Mouse (Mus musculus) adrenal gland, postnatal 25 days (tissue): ENCODE results near the gene Mip. TPM values are rescaled to one million over a fixed set of nuclear protein-coding genes. Genes with fewer than 3 reads are reported as not detected.
"Not testable (repeated sequence)": the region's sequence is repeated elsewhere in the genome, so short reads cannot be mapped to it uniquely, and the experiment has no call there.

Experiments used
- DNase-seq: peaks from one replicate; pipeline ENCODE4 v3.0.0; 2021; ENCODE audit warnings: mixed read lengths
- long read RNA-seq: library from polyadenylated mRNA; stranded (forward); transcript quantifications from one replicate; pipeline ENCODE4 v2.0.0, GENCODE M21; 2021
- total RNA-seq: library from RNA; stranded (reverse); gene quantifications from 2 replicates; pipeline ENCODE4 v1.2.3, GENCODE M21; 2021

Mip gene
- not detected in 2 replicates for total RNA-seq
- long read RNA-seq, partial matches to known transcripts, result 0 of 1 reads
- long read RNA-seq, other reads (novel, unspliced or antisense), result 1 of 1 reads

DNA sequence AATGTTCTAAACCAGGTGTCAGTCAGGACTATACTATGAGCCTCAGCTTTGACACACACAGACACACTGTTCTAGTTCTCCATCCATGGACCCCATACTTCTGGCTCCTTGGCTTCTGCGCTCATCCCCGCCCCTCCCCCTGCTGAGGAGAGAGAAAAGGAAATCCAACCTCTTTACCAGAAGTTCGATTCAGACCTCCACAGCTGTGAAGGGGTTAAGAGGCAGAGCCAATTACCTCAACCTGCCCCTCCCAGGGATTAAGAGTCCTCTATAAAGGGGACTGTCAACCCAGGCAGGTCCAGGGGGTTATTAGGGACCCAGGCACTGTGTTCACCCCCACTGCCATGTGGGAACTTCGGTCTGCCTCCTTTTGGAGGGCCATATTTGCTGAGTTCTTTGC, at the start of gene Mip:
Mip (plus strand) TSS at position 301 of the 400 bp plus-strand sequence.
- no peak for DNase-seq

DNA sequence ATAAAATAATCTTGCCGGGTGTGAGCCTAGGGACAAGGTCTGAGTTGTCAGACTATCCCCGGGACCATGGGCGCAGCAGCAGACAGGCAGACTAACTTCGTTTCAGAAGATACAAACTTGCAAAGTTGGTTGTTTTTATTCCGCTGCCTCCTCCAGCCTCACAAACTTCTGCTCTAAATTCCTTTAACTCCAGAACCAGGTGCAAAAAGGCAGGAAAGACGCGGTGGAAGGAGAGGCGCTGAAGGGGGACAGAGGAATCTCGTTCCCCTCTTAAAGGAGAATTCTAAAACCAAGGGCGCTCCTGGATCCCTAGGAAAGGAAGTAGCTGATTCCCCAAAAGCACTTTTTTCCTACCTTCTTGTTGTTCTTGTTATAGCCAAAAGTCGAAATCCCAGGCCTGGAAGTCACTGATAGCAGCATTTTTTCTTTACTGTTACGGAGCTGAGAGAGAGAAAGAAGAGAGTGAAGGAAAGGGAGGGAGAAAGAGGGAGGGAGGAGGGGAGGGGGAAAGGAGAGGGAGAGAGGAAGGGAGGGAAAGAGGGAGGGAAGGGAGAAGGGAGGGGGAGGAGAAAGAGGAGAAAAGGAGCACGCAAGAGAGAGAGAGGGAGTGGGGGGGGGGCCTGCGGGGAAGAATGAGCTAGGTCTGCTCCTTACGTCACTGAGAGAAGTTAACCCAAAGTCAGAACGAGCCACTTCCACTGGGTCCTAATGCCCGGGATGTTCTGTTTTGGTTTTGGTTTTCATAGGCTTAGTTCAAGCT, 49.5 kb upstream of the Mip start:
- peak; percentile 50 for DNase-seq

DNA sequence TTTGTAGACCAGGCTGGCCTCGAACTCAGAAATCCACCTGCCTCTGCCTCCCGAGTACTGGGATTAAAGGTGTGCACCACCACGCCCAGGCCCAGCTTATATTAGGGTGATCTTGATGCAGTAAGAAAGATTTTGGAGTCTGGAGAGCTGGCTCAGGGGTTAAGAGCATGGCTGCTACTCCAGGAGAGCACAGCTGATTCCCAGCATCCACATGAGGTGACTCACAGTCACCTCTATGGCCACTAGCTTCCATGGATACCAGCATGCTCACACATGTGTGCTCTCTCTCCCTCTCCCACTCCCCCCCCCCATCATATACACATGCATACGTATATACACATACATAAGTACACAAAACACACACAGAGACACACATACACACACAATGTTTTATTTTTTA, 48.3 kb upstream of the Mip start:
- DNase-seq, result no peak

DNA sequence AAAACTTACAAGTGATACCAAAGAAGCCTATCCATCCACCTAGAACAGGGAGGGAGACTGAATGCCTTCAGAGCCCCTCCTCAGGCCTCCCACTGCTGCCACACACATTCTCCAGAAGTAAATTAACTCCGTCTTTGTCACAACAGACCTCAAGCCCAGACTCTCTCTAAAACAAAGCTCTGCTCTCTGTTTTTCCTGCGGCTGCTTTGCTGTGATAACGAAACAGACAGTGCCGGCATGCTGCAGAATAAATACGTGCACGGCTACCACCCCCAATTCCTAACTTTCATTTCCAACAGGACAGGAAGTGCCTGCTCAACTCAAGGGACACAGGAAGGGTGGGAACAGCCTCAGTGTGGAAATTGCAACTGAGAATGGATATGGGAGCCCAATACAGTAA, 45.6 kb upstream of the Mip start, which contains the start of gene Rbms2:
Rbms2 (minus strand) TSS at position 309 of the 400 bp plus-strand sequence.
- DNase-seq, result no peak

- DNase-seq, result no peak
Observed at GRCm38 (mm10) chr10:128184296-128184695, 41.3 kb upstream of the Mip start.

DNA sequence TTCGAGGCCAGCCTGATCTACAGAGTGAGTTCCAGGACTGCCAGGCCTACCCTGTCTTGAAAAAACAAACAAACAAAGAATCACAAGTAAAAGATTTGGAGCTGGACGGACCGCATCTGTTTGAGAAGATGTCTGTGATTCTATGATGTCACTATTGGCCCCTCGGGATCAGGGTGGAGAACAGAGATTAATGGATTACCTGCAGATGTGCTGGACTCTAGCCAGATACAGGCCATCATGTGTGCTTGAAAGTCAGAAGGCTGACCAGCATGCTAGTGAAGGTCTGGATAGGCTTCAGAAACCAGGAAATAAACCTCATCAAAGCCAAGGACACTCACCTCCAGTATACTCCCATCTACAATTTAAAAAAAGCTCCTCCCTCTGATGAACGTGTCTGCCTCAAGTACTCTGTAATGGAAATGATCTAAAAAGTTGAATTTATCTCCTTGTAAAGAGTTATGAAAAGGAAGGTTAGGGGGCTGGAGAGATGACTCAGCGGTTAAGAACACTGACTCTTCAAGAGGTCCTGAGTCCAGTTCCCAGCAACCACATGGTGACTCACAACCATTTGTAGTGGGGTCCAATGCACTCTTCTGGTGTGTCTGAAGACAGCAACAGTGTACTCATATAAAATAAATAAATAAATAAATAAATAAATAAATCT, 40.2 kb upstream of the Mip start:
- no peak for DNase-seq

DNA sequence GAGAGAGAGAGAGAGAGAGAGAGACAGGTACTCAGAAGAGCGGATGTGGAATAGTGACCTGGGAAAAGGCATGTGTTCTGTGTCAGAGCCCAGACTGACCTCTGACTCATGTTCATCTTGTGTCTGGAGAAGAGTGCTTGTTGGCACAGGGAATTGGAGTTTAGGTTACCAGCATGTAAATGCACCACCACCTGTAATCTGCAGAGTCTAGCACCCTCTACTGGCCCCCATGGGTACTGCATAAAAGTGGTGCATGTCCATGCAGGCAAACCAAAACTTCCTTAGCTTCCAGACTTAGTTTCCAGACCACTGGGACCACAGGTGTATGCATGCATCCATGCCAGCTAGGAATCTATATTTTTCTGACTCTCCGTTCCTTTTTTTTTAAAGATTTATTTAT, 39.7 kb upstream of the Mip start:
- peak; percentile 80 for DNase-seq

DNA sequence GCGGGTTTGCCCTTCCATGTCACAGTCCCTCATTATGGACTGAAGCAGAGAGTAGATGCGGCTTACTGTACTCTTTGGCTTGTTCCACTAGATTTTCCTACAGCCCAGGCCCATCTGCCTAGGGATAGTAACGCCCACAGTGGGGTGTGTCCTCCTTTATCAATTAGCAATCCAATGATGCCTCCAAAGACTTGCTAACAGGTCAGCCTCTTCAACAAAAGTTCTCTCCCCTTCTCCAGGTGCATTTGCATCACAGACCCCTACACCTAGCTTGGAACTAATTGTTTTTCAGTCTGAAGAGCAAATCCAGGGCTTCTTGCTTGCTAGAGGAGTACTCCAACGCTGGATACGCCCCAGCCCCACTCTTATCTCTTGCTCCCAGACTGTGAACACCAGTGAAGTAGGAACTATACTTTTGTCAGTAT, 38.4 kb upstream of the Mip start:
- no peak for DNase-seq

DNA sequence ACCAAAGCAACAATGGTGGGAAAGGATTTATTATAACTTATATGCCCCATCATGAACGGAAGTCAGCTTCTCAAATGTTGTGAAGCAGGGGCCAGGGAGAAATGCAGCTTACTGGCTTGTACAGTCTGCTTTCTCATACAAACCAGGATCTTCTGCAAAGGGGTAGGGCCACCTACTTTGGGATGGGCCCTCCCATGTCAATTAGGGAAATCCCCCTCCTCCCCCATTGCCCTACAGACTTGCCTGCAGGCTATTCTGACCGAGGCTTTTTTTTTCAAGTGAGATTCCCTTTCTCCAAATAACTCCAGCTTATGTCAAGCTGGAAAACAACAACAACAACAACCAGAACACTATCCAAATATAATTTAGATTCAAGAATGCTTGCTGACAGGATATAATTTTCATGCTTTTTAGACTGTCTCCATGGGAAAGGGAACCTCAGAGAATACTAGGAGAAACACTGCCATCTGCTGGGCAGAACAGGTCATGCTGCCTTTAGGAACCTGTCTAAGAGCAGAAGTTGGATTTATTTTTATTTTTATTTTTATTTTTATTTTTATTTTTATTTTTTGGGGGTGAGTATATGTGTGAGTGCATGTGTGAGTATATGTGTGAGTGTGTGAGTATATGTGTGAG, 37.3 kb upstream of the Mip start:
- DNase-seq, result peak; percentile 74

DNA sequence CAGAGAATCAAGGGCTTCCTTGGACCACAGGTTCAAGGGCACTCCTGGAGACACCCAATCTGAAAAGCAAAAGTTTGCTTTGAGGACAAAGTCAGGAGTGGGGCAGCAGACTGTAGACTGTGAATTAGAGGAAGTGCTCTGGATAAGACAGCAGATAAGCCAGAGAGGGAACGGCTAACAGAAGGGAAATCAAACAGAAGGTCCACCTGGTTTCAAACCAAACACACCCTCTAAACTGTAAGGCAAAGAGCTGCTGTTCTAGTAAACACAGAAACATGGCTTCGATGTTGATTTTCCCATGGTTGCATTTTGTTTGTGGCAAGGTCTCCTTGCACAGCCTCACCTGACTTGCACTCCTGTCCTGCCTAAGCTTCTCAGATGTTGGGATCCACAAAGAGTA, 34.2 kb upstream of the Mip start:
- no peak for DNase-seq

DNA sequence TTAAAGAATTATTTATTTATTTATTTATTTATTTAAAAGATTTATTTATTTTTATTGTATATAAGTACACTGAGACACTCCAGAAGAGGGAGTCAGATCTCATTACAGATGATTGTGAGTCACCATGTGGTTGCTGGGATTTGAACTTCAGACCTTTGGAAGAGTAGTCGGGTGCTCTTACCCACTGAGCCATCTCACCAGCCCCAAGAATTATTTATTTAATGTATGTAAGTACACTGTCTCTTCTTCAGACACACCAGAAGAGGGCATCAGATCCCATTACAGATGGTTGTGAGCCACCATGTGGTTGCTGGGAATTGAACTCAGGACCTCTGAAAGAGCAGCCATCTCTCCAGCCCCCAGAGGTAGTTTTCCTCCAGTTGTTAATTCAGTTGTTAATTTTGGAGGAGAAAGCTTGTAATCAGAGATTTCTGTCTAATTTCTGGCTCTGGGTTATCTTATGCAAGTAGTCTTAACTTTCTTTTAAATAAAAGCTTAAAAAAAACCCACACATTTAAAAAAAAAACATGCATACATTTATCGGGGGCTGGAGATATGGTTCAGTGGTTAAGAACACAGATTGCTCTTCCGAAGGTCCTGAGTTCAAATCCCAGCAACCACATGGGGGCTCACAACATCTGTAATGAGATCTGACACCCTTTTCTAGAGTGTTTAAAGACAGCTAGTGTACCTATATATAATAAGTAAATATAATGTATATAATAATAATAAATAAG, 33.4 kb upstream of the Mip start:
- DNase-seq, result not testable (repeated sequence)

DNA sequence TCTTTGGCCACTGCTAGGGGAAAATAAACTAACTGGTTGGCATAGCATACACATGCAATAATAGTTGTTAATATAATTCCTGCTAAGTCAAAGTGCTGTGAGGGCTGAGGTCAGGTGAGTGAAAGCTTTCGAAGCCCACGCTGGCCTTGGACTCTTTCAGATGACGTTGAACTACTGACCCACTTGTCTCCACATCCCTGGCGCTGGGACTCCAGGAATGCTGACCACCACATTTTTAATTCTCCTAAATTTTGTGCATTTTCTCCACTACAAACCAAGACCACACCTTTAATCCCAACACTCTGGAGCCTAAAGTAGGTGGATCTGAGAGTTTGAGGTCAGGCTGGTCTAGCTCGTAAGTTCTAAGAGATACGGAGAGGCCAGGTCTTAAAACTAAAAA, 32.5 kb upstream of the Mip start:
- DNase-seq, result no peak

GRCm38 (mm10) chr10:128194024-128194550, 31.6 kb upstream of the Mip start, which contains the start of gene Gls2:
Gene Gls2, plus strand, starts transcription at chr10:128194457.
- peak; percentile 99 for DNase-seq

DNA sequence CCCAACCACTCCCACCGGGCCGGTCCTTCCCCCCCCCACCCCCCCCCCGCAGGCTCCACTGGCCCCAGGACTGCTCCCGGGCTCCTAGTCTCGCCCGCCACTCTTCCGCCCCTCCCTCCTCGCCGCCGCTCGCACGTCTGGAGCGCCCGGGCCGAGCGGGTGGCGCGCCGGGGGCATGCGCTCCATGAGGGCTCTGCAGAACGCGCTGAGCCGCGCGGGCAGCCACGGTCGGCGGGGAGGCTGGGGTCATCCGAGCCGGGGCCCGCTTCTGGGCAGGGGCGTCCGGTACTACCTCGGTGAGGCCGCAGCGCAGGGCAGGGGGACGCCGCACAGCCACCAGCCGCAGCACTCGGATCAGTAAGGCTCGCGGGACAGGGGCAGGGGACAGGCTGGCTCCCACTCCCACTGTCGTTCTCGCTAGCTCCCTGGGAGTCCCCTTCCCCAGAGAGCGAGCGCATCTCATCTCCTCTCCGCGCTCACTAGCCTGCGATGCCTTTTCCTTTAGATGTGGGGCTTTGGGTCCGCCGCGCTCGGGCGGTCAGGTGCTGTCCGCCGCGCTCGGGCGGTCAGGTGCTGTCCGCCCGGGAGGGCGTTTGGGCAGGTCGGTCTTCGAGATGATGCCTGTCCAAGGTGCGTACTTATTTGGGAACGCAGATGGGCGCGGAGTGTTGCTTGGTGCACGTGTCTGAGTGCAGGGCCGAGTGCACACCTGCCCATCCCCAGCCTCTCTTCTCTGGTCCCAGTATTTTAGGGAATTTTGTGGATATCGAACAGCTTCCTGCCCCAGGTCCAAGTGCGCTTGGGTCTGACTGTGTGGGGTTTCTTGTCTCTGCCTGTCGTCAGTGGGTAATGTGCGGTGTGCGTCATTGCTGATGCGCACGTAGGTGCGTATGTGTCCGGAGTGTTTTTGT, 30.8 kb upstream of the Mip start:
- DNase-seq, result no peak

DNA sequence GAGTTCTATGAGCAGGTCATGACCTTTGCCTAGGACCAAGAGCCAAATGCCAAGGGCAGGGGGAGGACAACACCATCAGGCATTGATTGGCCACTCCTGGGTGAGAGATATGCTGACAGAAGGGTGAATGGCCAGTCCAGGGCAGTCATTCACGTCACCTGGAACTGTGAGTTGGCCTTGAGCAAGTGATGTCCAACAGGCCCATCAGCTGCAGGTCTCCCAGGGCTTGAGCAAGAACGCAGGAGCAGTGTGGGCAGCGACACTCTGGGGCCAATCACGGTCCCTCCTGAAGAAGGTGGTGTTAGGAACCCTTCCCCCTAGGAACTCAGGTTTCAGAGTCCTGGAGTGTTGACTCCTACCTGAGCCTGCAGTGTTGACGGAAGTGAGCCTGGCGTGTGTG, 23.8 kb upstream of the Mip start:
- DNase-seq, result no peak

- DNase-seq, result no peak
Observed at GRCm38 (mm10) chr10:128204941-128205340, 20.7 kb upstream of the Mip start.

DNA sequence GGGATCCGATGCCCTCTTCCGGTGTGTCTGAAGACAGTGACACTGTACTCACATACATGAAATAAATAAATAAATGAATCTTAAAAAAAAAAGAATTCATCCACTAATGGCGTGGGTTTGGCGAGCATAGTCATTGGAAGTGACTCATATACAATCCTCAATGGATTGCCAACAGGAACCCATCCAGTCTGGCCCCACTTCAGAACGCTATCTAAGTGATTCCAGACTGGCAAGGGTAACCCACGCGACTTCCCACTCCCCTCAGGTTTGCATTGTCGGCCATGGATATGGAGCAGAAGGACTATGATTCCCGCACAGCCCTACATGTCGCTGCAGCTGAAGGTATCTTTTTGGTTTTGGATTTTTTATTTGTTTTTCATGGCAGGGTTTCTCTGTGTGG, 17.3 kb upstream of the Mip start:
- DNase-seq, result no peak

- no peak for DNase-seq
Observed at GRCm38 (mm10) chr10:128209311-128210009, 16.2 kb upstream of the Mip start.

- DNase-seq, result no peak
Observed at GRCm38 (mm10) chr10:128210131-128210530, 15.5 kb upstream of the Mip start.

DNA sequence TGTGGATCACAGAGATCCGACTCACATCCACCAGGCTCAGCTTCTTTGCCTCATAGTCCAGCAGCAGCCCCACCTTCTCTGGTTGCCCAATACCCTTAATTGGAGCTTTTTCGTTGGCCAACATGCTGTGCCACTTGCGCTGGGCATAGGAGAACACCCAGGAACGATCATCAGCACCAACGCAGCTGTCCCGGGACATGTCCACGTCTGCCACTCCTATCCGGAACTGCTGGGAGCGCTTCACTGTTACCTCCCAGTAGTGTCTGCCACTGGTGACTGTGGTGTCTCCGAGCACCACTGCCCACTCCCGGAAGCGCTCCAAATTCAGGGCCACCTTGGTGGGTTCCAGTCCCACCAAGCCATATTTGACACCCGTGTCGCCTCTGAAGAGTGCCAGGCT, 14.7 kb upstream of the Mip start:
- peak; percentile 23 for DNase-seq
